Mouse (Mus musculus) embryo, embryonic 10.5 days (tissue): ENCODE measurements at regions not wholly inside any gene's neighbourhood (a gene's known extent, or its start where the extent isn't known, plus 50 kb on each side); places are given as distances from the start of the nearest gene placed in this dataset.

Experiments used
- DNase-seq: peaks from one replicate; pipeline ENCODE4 v3.0.0-alpha.2; 2015; ENCODE audit warnings: low spot score

GRCm38 (mm10) chr7:90059249-90059628, 70.8 kb upstream of the Picalm start:
- no peak for DNase-seq

GRCm38 (mm10) chr7:90059629-90060301, 70.2 kb upstream of the Picalm start:
- DNase-seq = no peak

- no peak for DNase-seq
These were observed 69.5 kb upstream of the Picalm start for GRCm38 (mm10) chr7:90060343-90061175.

GRCm38 (mm10) chr7:90061701-90062100, 68.3 kb upstream of the Picalm start:
- DNase-seq = no peak

- no peak for DNase-seq
These were observed 67.1 kb upstream of the Picalm start for GRCm38 (mm10) chr7:90062874-90063273.

- no peak for DNase-seq
These were observed 65.8 kb upstream of the Picalm start for GRCm38 (mm10) chr7:90064198-90064597.

GRCm38 (mm10) chr7:90065269-90065955, 64.6 kb upstream of the Picalm start:
- no peak for DNase-seq

GRCm38 (mm10) chr7:90066275-90066674, 63.7 kb upstream of the Picalm start:
- DNase-seq = no peak

GRCm38 (mm10) chr7:90067961-90068665, 61.9 kb upstream of the Picalm start:
- DNase-seq = no peak

- DNase-seq = no peak
These were observed 59.7 kb upstream of the Picalm start for GRCm38 (mm10) chr7:90070267-90070666.

GRCm38 (mm10) chr7:90073865-90074264, 56.1 kb upstream of the Picalm start:
- DNase-seq = no peak

GRCm38 (mm10) chr7:90074592-90074991, 55.4 kb upstream of the Picalm start:
- no peak for DNase-seq

- DNase-seq = no peak
These were observed 52.4 kb upstream of the Picalm start for GRCm38 (mm10) chr7:90077565-90077964.

- no peak for DNase-seq
These were observed 49.8 kb upstream of the Picalm start for GRCm38 (mm10) chr7:90080083-90080772.
